Comparison of ENCODE assay signal across 16 mouse cellular contexts in genomic region chr13:92470151-92470550, GRCm38 (mm10). TPM values are rescaled to one million over a fixed set of nuclear protein-coding genes. Genes with fewer than 3 reads are reported as not detected.
"Had no signal": no experiment of that assay in that cellular context is flagged by ENCODE, and none has a peak within 500 bp of the region (broad histone marks: within the 10 kb centered on the region; RNA-seq: fewer than 3 reads in every experiment).

No protein-coding gene starts in this region.

- DNase-seq: lung, embryonic 14.5 days; lung, postnatal 14 days; right cerebral cortex, adult 18-20 months; right cerebral cortex, postnatal 25 days; thymus, postnatal 36 days had no signal

- H3K36me3 ChIP-seq: limb, embryonic 12.5 days; liver, embryonic 15.5 days had no signal

- H3K4me2 ChIP-seq: hindbrain, embryonic 15.5 days; limb, embryonic 12.5 days; liver, embryonic 11.5 days; liver, embryonic 15.5 days; lung, embryonic 14.5 days; midbrain, embryonic 12.5 days had no signal

- H3K9ac ChIP-seq: hindbrain, embryonic 15.5 days; limb, embryonic 12.5 days; liver, embryonic 15.5 days; lung, embryonic 14.5 days; midbrain, embryonic 12.5 days had no signal

- H3K27ac ChIP-seq: hindbrain, embryonic 15.5 days; limb, embryonic 12.5 days; liver, embryonic 15.5 days; macrophage; midbrain, embryonic 12.5 days had no signal

- H3K9me3 ChIP-seq: hindbrain, embryonic 15.5 days; limb, embryonic 12.5 days; liver, embryonic 15.5 days; midbrain, embryonic 12.5 days had no signal

- H3K4me1 ChIP-seq: hindbrain, embryonic 15.5 days; limb, embryonic 12.5 days; liver, embryonic 15.5 days; megakaryocyte, embryonic 14.5 days; midbrain, embryonic 12.5 days had no signal

- H3K4me3 ChIP-seq: hindbrain, embryonic 15.5 days; limb, embryonic 12.5 days; liver, embryonic 15.5 days; megakaryocyte, embryonic 14.5 days; midbrain, embryonic 12.5 days had no signal

- H3K27me3 ChIP-seq: hindbrain, embryonic 15.5 days; limb, embryonic 12.5 days; liver, embryonic 15.5 days; megakaryocyte, embryonic 14.5 days; midbrain, embryonic 12.5 days had no signal

- ATAC-seq: intestine, embryonic 16.5 days; midbrain, embryonic 16.5 days had no signal

RNA-seq across cellular contexts. Expression of gene Fam151b, which starts 13.7 kb away (rescaled TPM):
- polyA plus RNA-seq: intestine, embryonic 16.5 days; liver, embryonic 15.5 days; lung, embryonic 14.5 days had no signal

RNA-seq across cellular contexts. Expression of gene Ankrd34b, which starts 44.5 kb away (rescaled TPM):
- polyA plus RNA-seq: large intestine, adult 2 months; limb, embryonic 12.5 days; macrophage; small intestine, adult 2 months had no signal
